Mouse (Mus musculus) forelimb bud, embryonic 11.5 days (tissue): Measurements from ENCODE around the gene Zfp872.
"Not testable (repeated sequence)": the region's sequence is repeated elsewhere in the genome, so short reads cannot be mapped to it uniquely, and the experiment has no call there.

Experiments used
- DNase-seq: peaks from one replicate; pipeline ENCODE4 v3.0.0-alpha.2; 2012; ENCODE audit warnings: low read depth, low spot score

Gene Zfp872

DNA sequence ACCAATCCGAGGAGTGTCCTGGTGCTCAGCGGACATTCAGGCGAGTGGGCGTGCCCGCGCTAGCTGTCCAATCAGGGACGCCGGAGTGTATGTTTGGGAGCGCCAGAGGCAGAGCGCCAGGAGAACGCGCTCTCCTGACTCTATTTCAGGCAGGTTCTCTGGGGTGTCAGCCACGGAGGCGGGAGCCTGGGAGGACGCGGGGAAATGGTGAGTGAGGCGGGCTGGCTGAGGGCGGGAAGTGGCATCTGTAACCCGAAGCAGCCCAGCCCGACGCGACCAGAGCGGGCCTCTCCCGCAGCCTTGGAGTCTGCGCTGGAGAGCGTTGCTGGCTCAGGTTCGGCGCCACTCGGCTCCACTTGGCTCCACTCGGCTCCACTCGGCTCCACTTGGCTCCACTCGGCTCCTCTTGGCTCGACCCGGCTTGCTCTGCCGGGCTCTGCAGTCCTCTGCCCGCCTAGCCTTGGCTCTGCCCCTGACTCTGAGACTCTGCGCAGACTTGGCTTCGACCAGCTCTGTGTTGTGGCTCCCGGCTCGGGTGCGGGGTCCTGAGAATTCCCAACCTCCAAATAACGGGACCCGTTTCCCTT lies at the start of gene Zfp872:
TSS of gene Zfp872 (plus strand) at position 66 of the 587 bp plus-strand sequence.
- DNase-seq = peak; percentile 65

- no peak for DNase-seq
Measured at GRCm38 (mm10) chr9:22138480-22138879, 49.4 kb upstream of the Zfp872 start.

DNA sequence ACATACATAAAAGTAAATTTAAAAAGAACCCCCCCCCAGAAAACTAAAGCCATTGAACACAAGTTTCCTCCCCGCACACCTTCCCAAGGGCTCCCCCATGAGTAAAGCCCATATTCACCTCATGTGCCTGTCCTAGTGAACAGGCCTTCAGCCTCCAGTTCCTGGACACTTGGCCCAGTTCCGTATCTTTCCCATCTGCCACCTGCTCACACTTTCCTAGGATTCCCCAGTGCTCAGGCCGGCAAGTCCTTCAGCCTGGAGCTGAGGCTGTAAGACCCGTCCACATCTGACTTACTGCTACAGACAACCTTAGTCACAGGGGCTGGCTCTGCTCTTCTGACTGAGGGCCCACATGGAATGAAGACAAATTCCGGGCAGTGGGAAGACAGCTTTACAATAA lies 48.1 kb upstream of the Zfp872 start:
- no peak for DNase-seq

GRCm38 (mm10) chr9:22143108-22144037 lies 44.5 kb upstream of the Zfp872 start:
- peak; percentile 87 for DNase-seq

GRCm38 (mm10) chr9:22144304-22144965 lies 43.5 kb upstream of the Zfp872 start:
- no peak for DNase-seq

- DNase-seq = no peak
Measured at GRCm38 (mm10) chr9:22149426-22150248, 38.3 kb upstream of the Zfp872 start.

- DNase-seq = not testable (repeated sequence)
Measured at GRCm38 (mm10) chr9:22150249-22150693, 37.6 kb upstream of the Zfp872 start.

DNA sequence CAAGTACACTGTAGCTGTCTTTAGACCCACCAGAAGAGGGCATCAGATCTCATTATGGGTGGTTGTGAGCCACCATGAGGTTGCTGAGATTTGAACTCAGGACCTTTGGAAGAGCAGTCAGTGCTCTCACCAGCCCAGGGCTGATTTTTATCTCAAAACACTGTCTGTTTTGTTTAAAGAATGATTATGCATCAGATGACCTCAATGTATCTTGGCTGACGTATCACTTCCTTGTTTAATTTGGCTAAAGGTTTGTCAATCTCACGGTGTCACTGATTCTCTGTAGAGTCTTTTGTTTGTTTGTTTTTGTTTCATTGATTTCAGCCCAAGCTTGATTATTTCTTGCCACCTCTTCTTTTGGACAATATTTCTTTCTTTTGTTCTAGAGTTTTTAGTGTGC lies 36.9 kb upstream of the Zfp872 start:
- no peak for DNase-seq

DNA sequence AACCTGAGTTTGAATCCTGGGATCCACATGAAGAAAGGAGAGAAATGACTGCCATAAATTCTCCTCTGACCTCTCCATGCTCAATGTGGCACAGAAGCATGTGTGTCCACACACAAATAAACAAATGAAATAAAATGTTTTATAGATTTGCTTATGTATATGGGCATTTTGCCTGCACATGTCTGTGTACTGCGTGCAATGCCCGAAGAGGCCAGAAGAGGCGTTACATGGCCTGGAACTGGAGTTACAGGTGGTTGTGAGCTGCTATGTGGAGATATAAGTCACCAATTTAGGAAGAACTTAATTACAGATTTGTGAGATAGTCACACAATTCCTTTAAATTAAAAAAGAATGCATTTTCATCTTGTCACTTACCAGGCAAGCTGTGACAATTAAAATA lies 34.1 kb upstream of the Zfp872 start:
- DNase-seq = no peak

DNA sequence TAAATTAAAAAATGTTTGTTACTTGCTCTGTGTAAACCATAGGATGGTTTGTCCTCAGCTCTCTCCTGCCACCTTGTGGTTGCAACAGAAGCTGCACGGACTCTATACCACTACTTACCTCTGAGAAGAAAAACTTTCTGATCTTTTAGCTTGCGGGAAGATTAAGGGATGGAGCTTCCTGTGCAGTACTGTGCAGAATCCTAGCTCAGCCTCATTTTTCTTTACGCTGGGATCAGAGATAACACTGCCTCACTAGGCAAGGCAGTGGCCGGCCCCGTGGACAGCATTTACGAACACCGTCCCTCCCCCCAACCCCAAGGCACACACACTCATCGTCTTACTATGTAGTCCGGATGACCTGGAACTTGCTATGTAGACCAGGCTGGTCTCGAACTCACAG lies 32.3 kb upstream of the Zfp872 start:
- peak; percentile 78 for DNase-seq

- peak; percentile 98 for DNase-seq
Measured at GRCm38 (mm10) chr9:22156497-22157245, 31.2 kb upstream of the Zfp872 start, which contains the start of gene Pigyl. Gene Pigyl (plus strand): TSS chr9:22156846.

- no peak for DNase-seq
Measured at GRCm38 (mm10) chr9:22157516-22158265, 30.2 kb upstream of the Zfp872 start.

DNA sequence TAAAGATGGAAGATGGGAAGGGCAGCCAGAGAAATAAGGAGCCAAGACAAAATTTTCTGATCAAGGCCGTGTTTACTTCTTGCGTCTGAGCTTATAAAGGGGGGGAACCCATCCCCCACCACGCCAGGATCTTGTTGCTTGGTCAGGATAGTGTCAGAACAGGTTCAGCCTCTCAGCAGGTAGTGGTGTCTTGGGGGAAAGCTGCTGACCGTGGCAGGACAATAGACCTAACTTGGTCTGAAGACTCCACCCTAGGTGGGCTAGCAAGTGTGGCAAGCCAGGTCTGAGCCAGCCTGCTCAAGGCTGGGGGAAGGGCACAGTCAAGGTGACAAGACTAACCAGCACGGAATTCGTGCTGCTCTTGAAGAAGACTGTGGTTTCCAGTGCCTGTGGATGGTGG lies 26.6 kb upstream of the Zfp872 start:
- no peak for DNase-seq

DNA sequence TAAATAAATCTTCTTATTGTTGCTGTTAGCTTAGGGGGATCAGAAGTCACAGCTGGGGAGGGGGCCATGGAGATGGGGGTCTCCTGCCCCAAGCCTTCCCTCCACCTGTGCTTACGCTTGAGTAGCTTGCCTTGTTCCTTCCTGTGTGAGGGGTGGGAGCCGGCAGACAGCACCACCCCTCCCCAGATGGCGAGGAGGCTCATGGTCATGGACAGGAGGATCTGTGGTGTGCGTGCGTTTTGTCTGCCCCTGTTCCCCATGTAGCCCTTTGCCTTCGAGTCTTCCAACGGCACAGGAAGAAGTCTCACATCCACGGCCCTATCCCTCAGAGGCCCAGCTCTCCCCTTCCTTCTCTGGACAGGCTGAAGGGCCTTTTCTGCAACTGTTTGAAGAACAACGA lies 25.6 kb upstream of the Zfp872 start:
- DNase-seq = no peak

- no peak for DNase-seq
Measured at GRCm38 (mm10) chr9:22162912-22163311, 25.0 kb upstream of the Zfp872 start.

DNA sequence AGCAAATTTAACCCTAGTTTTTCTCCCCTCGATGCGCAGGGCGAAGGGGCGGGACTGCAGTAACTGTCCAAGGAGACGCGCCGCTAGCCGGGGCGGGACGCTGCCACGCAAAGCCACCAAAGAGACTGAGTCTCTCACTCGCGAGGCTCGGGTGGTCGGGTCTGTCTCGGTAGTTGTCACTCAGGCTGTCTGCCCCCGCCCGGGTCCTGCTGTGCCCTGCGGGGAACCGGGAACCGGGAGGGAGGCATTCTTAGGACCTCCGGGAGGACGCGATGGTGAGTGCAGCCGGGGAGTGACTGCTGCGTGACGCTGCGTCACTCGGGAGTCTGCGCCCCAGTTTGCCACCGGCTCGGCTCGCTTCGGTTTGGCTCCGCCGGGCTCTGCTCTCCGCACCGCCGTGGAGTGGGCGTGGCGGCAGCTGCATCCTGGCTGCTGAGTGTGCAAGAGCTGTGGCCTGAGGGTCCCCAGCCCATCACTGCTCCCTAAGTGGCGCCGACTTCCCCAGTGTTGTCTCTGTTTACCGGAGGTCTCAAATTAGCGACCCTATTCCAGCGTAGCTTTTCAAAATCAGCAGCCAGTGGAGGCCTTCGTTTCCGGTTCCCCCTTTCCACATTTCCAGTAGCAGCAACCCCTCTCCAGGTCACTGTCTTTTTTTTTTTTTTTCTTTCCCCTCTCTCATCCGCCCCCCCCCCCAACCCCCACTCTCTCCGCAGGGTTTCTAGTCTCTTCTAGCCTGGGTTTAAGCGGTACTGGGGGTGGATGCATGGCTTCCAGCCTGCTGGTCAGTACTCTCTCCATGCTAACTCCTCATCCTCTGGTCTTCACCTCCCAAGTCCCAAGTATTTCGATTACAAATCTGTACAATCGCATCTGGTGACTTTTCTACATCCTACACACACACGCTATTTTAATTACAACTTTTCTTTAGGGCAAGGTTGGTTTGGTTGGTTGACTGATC lies 22.9 kb upstream of the Zfp872 start:
- no peak for DNase-seq

- DNase-seq = no peak
Measured at GRCm38 (mm10) chr9:22165964-22166363, 21.9 kb upstream of the Zfp872 start.

- DNase-seq = no peak
Measured at GRCm38 (mm10) chr9:22166686-22167085, 21.2 kb upstream of the Zfp872 start.

GRCm38 (mm10) chr9:22167751-22168150 lies 20.1 kb upstream of the Zfp872 start:
- DNase-seq = no peak
